Mouse (Mus musculus) naive thymus-derived CD4-positive, alpha-beta T cell, adult 2 months (primary cell): ENCODE measurements at regions not wholly inside any gene's neighbourhood (a gene's known extent, or its start where the extent isn't known, plus 50 kb on each side); places are given as distances from the start of the nearest gene placed in this dataset.
"Not testable (repeated sequence)": the region's sequence is repeated elsewhere in the genome, so short reads cannot be mapped to it uniquely, and the experiment has no call there.

Experiments
- DNase-seq: peaks from one replicate; pipeline ENCODE4 v3.0.0-alpha.2; 2011; ENCODE audit warnings: low read depth

- DNase-seq = peak; percentile 71
These were observed 54.3 kb upstream of the Ccdc66 start for GRCm38 (mm10) chr14:27562564-27562963.

GRCm38 (mm10) chr14:27561974-27562373 is 53.7 kb upstream of the Ccdc66 start:
- not testable (repeated sequence) for DNase-seq

GRCm38 (mm10) chr14:27560434-27560833 is 52.2 kb upstream of the Ccdc66 start:
- peak; percentile 91 for DNase-seq

GRCm38 (mm10) chr14:27558794-27559491 is 50.7 kb upstream of the Ccdc66 start:
- DNase-seq = no peak
